Mouse (Mus musculus): Measurements from ENCODE around the gene Dixdc1.

- TF ChIP-seq POLR2A (IDR thresholded peaks at IDR 0.05; ENCODE audit: low read depth, low read length) (no peak), CTCF (conservative IDR thresholded peaks at IDR 0.05; ENCODE audit: insufficient read depth, insufficient read length, low read depth, low read length) (peak; percentile 86)
Observed at GRCm38 (mm10) chr9:50670690-50671089, 68.6 kb downstream of the Dixdc1 start.

All from kidney, adult 2 months (tissue).